Mouse (Mus musculus) limb, embryonic 14.5 days (tissue): ENCODE results near the gene Grip1. TPM values are rescaled to one million over a fixed set of nuclear protein-coding genes. Genes with fewer than 3 reads are reported as not detected.

ENCODE experiments used
- ATAC-seq: fragments of 200-750 bp; cut with Nextera tagmentation; 2 replicates; pipeline ENCODE4 v1.8.0; 2017; ENCODE audit warnings: low read depth, moderate number of reproducible peaks, moderate TSS enrichment; ENCODE audit not compliant: low FRiP score
- DNase-seq: peaks from one replicate; pipeline ENCODE4 v3.0.0-alpha.2; 2015; ENCODE audit warnings: low spot score
- H3K27ac ChIP-seq: fragments of 300-500 bp; sonication (generic); replicated peaks from 2 replicates; pipeline ENCODE4 v1.5.1; 2014; ENCODE audit warnings: low read depth, mild to moderate bottlenecking, low read length, moderate library complexity, mixed read lengths
- H3K27me3 ChIP-seq: fragments of 300-500 bp; sonication (generic); 2 replicates; pipeline ENCODE4 v1.6.1; 2014; ENCODE audit warnings: low read length, mixed read lengths; ENCODE audit not compliant: control insufficient read depth, insufficient read depth
- H3K36me3 ChIP-seq: fragments of 300-500 bp; sonication (generic); 2 replicates; pipeline ENCODE4 v1.6.1; 2014; ENCODE audit warnings: mild to moderate bottlenecking, low read length, moderate library complexity, mixed read lengths; ENCODE audit not compliant: control insufficient read depth, insufficient read depth
- H3K4me1 ChIP-seq: fragments of 300-500 bp; sonication (generic); 2 replicates; pipeline ENCODE4 v1.6.1; 2014; ENCODE audit warnings: antibody characterized with exemption, low read length, mixed read lengths; ENCODE audit not compliant: control insufficient read depth, insufficient read depth
- H3K4me2 ChIP-seq: fragments of 300-500 bp; sonication (generic); replicated peaks from 2 replicates; pipeline ENCODE4 v1.6.1; 2014; ENCODE audit warnings: low read depth, mild to moderate bottlenecking, low read length, moderate library complexity; ENCODE audit not compliant: severe bottlenecking
- H3K4me3 ChIP-seq: fragments of 300-500 bp; sonication (generic); replicated peaks from 2 replicates; pipeline ENCODE4 v1.5.1; 2014; ENCODE audit warnings: low read length
- H3K9ac ChIP-seq: fragments of 300-500 bp; sonication (generic); 2 replicates; pipeline ENCODE4 v1.6.1; 2014; ENCODE audit warnings: mild to moderate bottlenecking, low read depth, low read length, moderate library complexity; ENCODE audit not compliant: severe bottlenecking
- H3K9me3 ChIP-seq: fragments of 300-500 bp; sonication (generic); 2 replicates; pipeline ENCODE4 v1.6.1; 2016; ENCODE audit warnings: low read length; ENCODE audit not compliant: control insufficient read depth
- POLR2A ChIP-seq: fragments of 200-500 bp; IDR thresholded peaks from 2 replicates; pipeline ENCODE4 v1.8.0; 2012; ENCODE audit warnings: inconsistent platforms, mild to moderate bottlenecking, moderate library complexity, borderline replicate concordance; ENCODE audit not compliant: insufficient read depth, insufficient read length; ENCODE audit errors: extremely low read depth
- WGBS: fragments of 180-500 bp; shearing (Covaris S2); extraction: QIAGEN DNeasy Blood & Tissue Kit; methylation state at CpG from one replicate; pipeline ENCODE4 v1.1.7; 2014; 5-methylcytosine and 5-hydroxymethylcytosine counted together
- polyA plus RNA-seq, 2 experiments: library from polyadenylated mRNA; depleted of rRNA in 1 of 2; stranded (reverse) in 1 of 2; unstranded in 1 of 2; fragments of >200 nt; fragmentation: Nextera tagmentation in 1 of 2; extraction: Ambion mirVana in 1 of 2; gene quantifications; 2 replicates each; pipeline versions ENCODE4 v1.2.1 to v1.2.3; 2012 to 2014

Grip1 gene
- polyA plus RNA-seq, 2 experiments, result 5.9 to 7.6 TPM

DNA sequence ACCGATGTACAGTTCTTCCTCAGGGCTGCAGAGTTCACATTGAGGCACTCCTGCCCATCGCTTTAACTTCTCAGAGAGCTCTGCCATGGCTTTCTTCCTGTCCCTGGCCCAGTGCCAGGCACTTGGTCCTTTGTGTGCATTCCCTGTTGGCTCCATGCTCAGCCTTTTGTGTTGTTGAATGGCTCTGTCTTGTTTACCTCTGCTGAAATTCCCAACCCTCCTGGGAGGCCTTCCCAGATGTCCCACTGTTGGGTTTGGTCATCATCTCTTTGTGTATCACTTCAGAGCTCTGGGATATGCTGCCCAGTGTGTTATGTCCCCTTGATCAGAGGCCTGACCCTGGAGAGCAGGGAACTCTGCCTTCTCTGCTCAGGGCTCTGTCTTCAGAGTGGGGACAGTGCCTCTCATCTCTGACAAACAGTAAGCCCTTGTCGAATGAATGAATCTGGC lies 230.8 kb downstream of the Grip1 start:
- WGBS, result 79% methylated on average over 3 of the region's 3 CpGs
- DNase-seq, result no peak
- Histone ChIP-seq H3K27me3 (no peaks in the 10 kb centered on the region), H3K36me3 (no peaks in the 10 kb centered on the region), H3K4me3 (no peak overlapping the region), H3K27ac (no peak overlapping the region), H3K4me1 (peaks cover 5% of the 10 kb centered on the region; the same call in 1 of the 2 replicates), H3K9ac (no peak overlapping the region), H3K9me3 (no peaks in the 10 kb centered on the region), H3K4me2 (no peak overlapping the region)
- TF ChIP-seq POLR2A, result no peak
- ATAC-seq, result no peak

DNA sequence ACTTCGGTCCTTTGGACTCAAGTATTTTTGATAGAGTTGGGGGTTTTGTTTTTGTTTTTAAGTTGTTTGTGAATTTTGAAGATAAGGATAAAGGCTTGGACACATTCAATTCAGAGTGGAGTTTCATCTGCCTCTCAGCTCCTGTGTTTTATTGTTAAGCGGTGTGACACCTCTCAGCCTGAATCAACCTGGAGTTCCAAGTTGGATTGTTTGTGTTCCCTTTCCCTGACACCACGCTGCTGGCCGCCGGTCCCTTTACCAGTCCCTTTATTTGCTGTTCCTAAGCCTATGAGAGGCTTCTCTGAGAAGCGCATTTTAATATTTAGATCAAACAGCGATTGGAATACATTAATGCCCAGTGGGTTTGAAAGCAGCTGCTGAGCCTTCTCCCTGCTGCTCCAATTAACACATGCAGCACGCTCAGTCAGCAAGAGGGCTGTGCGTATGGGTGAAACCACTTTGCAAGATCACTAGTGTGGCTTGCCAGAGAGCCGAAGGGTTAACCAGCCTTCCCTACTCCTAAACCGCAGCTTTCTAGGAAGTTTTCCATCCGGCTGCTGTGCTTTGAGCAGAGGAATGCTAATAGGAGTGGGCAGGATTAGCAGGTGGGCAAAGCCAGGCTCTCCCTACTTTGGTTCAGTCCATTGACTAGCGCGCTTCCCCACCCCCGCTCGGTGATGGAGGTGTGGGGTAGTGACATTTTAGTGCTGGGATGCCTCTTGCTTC lies 237.9 kb downstream of the Grip1 start:
- no peak overlapping the region for H3K27ac ChIP-seq
- DNase-seq (peak; percentile 65), ATAC-seq (no peak)
- peak overlapping the region; percentile 17 for H3K4me3 ChIP-seq
- no peak for TF ChIP-seq POLR2A
- 3% methylated on average over 16 of the region's 16 CpGs for WGBS
- H3K27me3 ChIP-seq, result peaks cover 15% of the 10 kb centered on the region
- peaks cover 15% of the 10 kb centered on the region for H3K4me1 ChIP-seq
- H3K4me2 ChIP-seq, result peak overlapping the region; percentile 57
- no peaks in the 10 kb centered on the region for H3K9me3 ChIP-seq
- no peak overlapping the region for H3K9ac ChIP-seq
- no peaks in the 10 kb centered on the region for H3K36me3 ChIP-seq

DNA sequence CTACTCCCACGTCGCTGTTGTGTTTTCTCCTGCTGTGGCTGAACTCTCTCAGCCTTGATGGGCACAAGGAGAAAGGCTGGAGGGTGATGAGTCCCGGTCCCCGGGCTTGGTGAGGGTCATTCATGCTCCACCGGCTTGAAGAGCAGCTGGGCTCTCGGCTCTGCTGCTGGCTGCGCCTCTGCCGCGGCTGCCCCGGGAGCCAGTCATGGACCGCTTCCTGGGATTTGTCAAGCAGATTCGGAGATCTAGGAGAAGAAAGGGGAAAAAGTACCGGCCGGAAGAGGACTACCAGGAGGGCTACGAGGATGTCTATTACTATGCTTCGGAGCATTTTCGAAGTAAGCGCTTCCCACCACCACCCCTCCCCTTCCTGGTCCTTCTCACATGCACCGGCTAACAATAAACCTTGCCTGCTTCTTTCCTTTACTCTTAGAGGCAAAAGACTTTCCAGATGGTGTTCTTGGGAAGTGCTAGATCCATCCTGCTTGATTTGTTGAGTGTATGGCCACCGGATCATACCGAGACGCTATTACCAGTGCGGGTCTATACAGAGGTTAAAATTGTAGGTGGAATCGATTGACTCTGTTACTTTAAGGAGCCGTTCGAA lies 238.8 kb downstream of the Grip1 start:
- H3K9me3 ChIP-seq, result no peaks in the 10 kb centered on the region
- no peak for TF ChIP-seq POLR2A
- H3K4me3 ChIP-seq, result peak overlapping the region; percentile 17
- H3K36me3 ChIP-seq, result no peaks in the 10 kb centered on the region
- peak overlapping the region; percentile 57 for H3K4me2 ChIP-seq
- ATAC-seq (no peak), DNase-seq (no peak)
- WGBS, result 3% methylated on average over 26 of the region's 26 CpGs
- H3K4me1 ChIP-seq, result peaks cover 15% of the 10 kb centered on the region
- H3K27me3 ChIP-seq, result peaks cover 15% of the 10 kb centered on the region
- no peak overlapping the region for H3K9ac ChIP-seq
- H3K27ac ChIP-seq, result no peak overlapping the region

DNA sequence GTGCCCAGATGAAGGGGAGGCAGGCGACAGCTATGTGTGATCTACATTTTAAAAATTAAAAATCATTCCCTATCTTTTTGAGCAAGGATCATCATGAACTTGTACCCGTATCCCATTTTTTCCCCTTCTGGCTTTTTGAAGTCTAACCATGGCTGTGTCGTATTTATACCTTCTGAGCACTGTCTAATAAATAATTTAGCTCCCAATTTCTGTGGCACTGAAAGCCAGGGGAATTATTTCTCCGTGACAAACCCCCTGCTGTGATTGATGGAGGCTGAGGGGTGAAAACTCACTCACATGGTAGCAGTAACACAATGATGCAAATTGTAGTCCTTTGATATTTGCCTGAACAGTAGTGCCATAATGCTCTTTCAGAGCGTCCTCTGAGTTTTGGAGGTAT lies 239.8 kb downstream of the Grip1 start:
- no peak overlapping the region for H3K4me3 ChIP-seq
- DNase-seq (no peak), ATAC-seq (no peak)
- H3K9ac ChIP-seq, result no peak overlapping the region
- H3K27ac ChIP-seq, result no peak overlapping the region
- H3K27me3 ChIP-seq, result peaks cover 15% of the 10 kb centered on the region
- H3K9me3 ChIP-seq, result no peaks in the 10 kb centered on the region
- TF ChIP-seq POLR2A, result no peak
- H3K4me1 ChIP-seq, result peaks cover 13% of the 10 kb centered on the region
- 41% methylated on average over 5 of the region's 5 CpGs for WGBS
- H3K4me2 ChIP-seq, result no peak overlapping the region
- no peaks in the 10 kb centered on the region for H3K36me3 ChIP-seq

DNA sequence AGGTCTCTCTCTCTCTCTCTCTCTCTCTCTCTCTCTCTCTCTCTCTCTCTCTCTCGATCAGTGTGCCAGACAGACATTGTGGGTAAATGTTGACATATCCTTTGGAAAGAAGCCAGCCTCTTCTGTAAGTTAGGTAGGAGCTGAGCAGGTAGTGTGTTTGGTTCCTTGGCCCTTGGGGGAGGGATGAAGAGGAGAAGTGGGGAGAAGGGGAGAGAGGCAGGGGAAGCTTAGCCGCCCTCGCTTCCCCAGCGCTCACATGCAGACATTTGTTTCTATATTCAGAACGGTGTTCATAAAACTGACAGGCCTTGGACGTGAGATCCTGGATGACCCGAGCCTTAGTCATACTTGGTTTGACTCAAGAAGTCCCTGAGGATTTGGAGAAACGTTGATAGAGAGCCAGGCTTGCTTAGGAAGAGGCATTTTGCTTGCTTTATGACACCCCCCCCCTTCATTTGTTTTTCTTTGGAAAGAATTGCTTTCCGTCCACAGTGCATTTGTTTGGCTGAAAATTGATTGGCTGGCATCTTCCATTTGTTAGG lies 243.7 kb downstream of the Grip1 start:
- DNase-seq (no peak), ATAC-seq (no peak)
- H3K27me3 ChIP-seq, result peaks cover 11% of the 10 kb centered on the region
- no peak overlapping the region for H3K9ac ChIP-seq
- H3K27ac ChIP-seq, result no peak overlapping the region
- H3K9me3 ChIP-seq, result no peaks in the 10 kb centered on the region
- H3K4me2 ChIP-seq, result no peak overlapping the region
- WGBS, result 70% methylated on average over 9 of the region's 9 CpGs
- no peaks in the 10 kb centered on the region for H3K36me3 ChIP-seq
- H3K4me3 ChIP-seq, result no peak overlapping the region
- no peak for TF ChIP-seq POLR2A
- H3K4me1 ChIP-seq, result peaks cover under 1% of the 10 kb centered on the region
